Mouse (Mus musculus) liver, embryonic 14.5 days (tissue): ENCODE results near the gene Usp47. TPM values are rescaled to one million over a fixed set of nuclear protein-coding genes. Genes with fewer than 3 reads are reported as not detected.

Experiments used
- ATAC-seq: fragments of 200-750 bp; cut with Nextera tagmentation; 2 replicates; pipeline ENCODE4 v1.8.0; 2017; ENCODE audit warnings: moderate number of reproducible peaks, mild to moderate bottlenecking, moderate library complexity; ENCODE audit not compliant: insufficient read depth
- DNase-seq, 3 experiments: peaks; one replicate each; pipeline ENCODE4 v3.0.0-alpha.2; 2012 to 2013; ENCODE audit warnings: low read depth in 3 of 3, low spot score in 3 of 3
- H3K27ac ChIP-seq: fragments of 300-500 bp; sonication (generic); 2 replicates; pipeline ENCODE4 v1.5.1; 2014; ENCODE audit warnings: moderate library complexity, mild to moderate bottlenecking, control low read depth, inconsistent platforms
- H3K27me3 ChIP-seq: fragments of 300-500 bp; sonication (generic); 2 replicates; pipeline ENCODE4 v1.6.1; 2014; ENCODE audit warnings: mild to moderate bottlenecking, low read length, moderate library complexity; ENCODE audit not compliant: control insufficient read depth, insufficient read depth
- H3K36me3 ChIP-seq: fragments of 300-500 bp; sonication (generic); replicated peaks from 2 replicates; pipeline ENCODE4 v1.6.1; 2014; ENCODE audit warnings: low read depth; ENCODE audit not compliant: control insufficient read depth, insufficient read depth
- H3K4me1 ChIP-seq, 2 experiments: fragments of 200-500 bp in 1 of 2; fragments of 300-500 bp in 1 of 2; sonication (generic) in 1 of 2; replicated peaks; 2 replicates each; pipeline ENCODE4 v1.6.1; 2012 to 2014; ENCODE audit warnings: antibody characterized with exemption in 1 of 2, inconsistent platforms in 1 of 2, low read length in 1 of 2; ENCODE audit not compliant: control insufficient read depth in 2 of 2, insufficient read depth in 2 of 2
- H3K4me2 ChIP-seq: fragments of 300-500 bp; sonication (generic); 2 replicates; pipeline ENCODE4 v1.6.1; 2014; ENCODE audit warnings: low read depth, mild to moderate bottlenecking, control low read depth, moderate library complexity
- H3K4me3 ChIP-seq, 2 experiments: fragments of 200-500 bp in 1 of 2; fragments of 300-500 bp in 1 of 2; sonication (generic) in 1 of 2; 2 replicates each; pipeline ENCODE4 v1.5.1; 2012 to 2014; ENCODE audit warnings: low read depth in 2 of 2, low read length in 2 of 2, mild to moderate bottlenecking in 2 of 2, control low read depth in 1 of 2, inconsistent platforms in 1 of 2, moderate library complexity in 1 of 2; ENCODE audit not compliant: insufficient read depth in 1 of 2
- H3K9ac ChIP-seq: fragments of 300-500 bp; sonication (generic); replicated peaks from 2 replicates; pipeline ENCODE4 v1.6.1; 2014; ENCODE audit warnings: mild to moderate bottlenecking, control low read depth, moderate library complexity
- H3K9me3 ChIP-seq: fragments of 300-500 bp; sonication (generic); 2 replicates; pipeline ENCODE4 v1.6.1; 2016; ENCODE audit warnings: low read length, mixed read lengths; ENCODE audit not compliant: control insufficient read depth
- CTCF ChIP-seq: IDR thresholded peaks from 2 replicates; pipeline ENCODE4 v1.5.1; 2016; ENCODE audit warnings: antibody characterized with exemption, low read depth, control low read depth
- EP300 ChIP-seq: IDR thresholded peaks from 2 replicates; pipeline ENCODE4 v1.6.1; 2016; ENCODE audit warnings: antibody characterized with exemption, low read depth
- WGBS: fragments of 180-500 bp; shearing (Covaris S2); extraction: QIAGEN DNeasy Blood & Tissue Kit; methylation state at CpG from one replicate; pipeline ENCODE4 v1.1.7; 2014; ENCODE audit not compliant: insufficient replicate concordance; 5-methylcytosine and 5-hydroxymethylcytosine counted together
- polyA plus RNA-seq, 2 experiments: library from polyadenylated mRNA; depleted of rRNA in 1 of 2; stranded (reverse) in 1 of 2; unstranded in 1 of 2; fragments of >200 nt; fragmentation: Nextera tagmentation in 1 of 2; extraction: Ambion mirVana in 1 of 2; gene quantifications; 2 replicates each; pipeline versions ENCODE4 v1.2.1 to v1.2.3; 2012 to 2014

The Usp47 gene
- polyA plus RNA-seq, 2 experiments, result 11.4 to 20.3 TPM

GRCm38 (mm10) chr7:112117501-112117900 lies 94.2 kb downstream of the Usp47 start:
- 71% methylated on average over 7 of the region's 7 CpGs for WGBS
- no peak for TF ChIP-seq CTCF
- TF ChIP-seq EP300, result no peak
- Histone ChIP-seq H3K9me3 (no peaks in the 10 kb centered on the region), H3K4me1 (no peaks in the 10 kb centered on the region), H3K36me3 (no peaks in the 10 kb centered on the region), H3K27me3 (no peaks in the 10 kb centered on the region), H3K4me3 (no peak overlapping the region), H3K9ac (no peak overlapping the region), H3K4me2 (no peak overlapping the region), H3K27ac (no peak overlapping the region)
- ATAC-seq (no peak), DNase-seq (no peak)

GRCm38 (mm10) chr7:112118086-112118485 lies 94.8 kb downstream of the Usp47 start:
- TF ChIP-seq CTCF, result no peak
- Histone ChIP-seq H3K9me3 (no peaks in the 10 kb centered on the region), H3K36me3 (no peaks in the 10 kb centered on the region), H3K4me2 (no peak overlapping the region), H3K27ac (no peak overlapping the region), H3K4me3 (no peak overlapping the region), H3K9ac (no peak overlapping the region), H3K27me3 (no peaks in the 10 kb centered on the region), H3K4me1 (no peaks in the 10 kb centered on the region)
- DNase-seq (no peak), ATAC-seq (no peak)
- 70% methylated on average over 7 of the region's 7 CpGs for WGBS

GRCm38 (mm10) chr7:112119248-112119647 lies 95.9 kb downstream of the Usp47 start:
- no peak for TF ChIP-seq EP300
- TF ChIP-seq CTCF, result no peak
- H3K9ac ChIP-seq, result no peak overlapping the region
- H3K4me3 ChIP-seq, result no peak overlapping the region
- 56% methylated on average over 7 of the region's 7 CpGs for WGBS
- no peaks in the 10 kb centered on the region for H3K27me3 ChIP-seq
- no peaks in the 10 kb centered on the region for H3K9me3 ChIP-seq
- DNase-seq (no peak), ATAC-seq (no peak)
- no peaks in the 10 kb centered on the region for H3K4me1 ChIP-seq
- H3K27ac ChIP-seq, result no peak overlapping the region
- no peak overlapping the region for H3K4me2 ChIP-seq
- no peaks in the 10 kb centered on the region for H3K36me3 ChIP-seq

GRCm38 (mm10) chr7:112120861-112121810 lies 97.8 kb downstream of the Usp47 start:
- WGBS, result 69% methylated on average over 11 of the region's 11 CpGs
- H3K9ac ChIP-seq, result no peak overlapping the region
- no peaks in the 10 kb centered on the region for H3K27me3 ChIP-seq
- no peaks in the 10 kb centered on the region for H3K36me3 ChIP-seq
- TF ChIP-seq CTCF, result no peak
- TF ChIP-seq EP300, result no peak
- no peak overlapping the region for H3K4me3 ChIP-seq
- H3K4me1 ChIP-seq, result no peaks in the 10 kb centered on the region
- DNase-seq (no peak), ATAC-seq (no peak)
- H3K27ac ChIP-seq, result no peak overlapping the region
- H3K9me3 ChIP-seq, result no peaks in the 10 kb centered on the region
- H3K4me2 ChIP-seq, result no peak overlapping the region

- Histone ChIP-seq H3K4me2 (no peak overlapping the region), H3K9ac (no peak overlapping the region), H3K27ac (no peak overlapping the region), H3K36me3 (no peaks in the 10 kb centered on the region), H3K9me3 (no peaks in the 10 kb centered on the region), H3K4me3 (no peak overlapping the region), H3K4me1 (no peaks in the 10 kb centered on the region), H3K27me3 (no peaks in the 10 kb centered on the region)
- DNase-seq (no peak), ATAC-seq (no peak)
- 54% methylated on average over 11 of the region's 11 CpGs for WGBS
- no peak for TF ChIP-seq CTCF
- no peak for TF ChIP-seq EP300
Measured at GRCm38 (mm10) chr7:112121866-112122500, 98.7 kb downstream of the Usp47 start.
